Mouse (Mus musculus) embryonic facial prominence, embryonic 14.5 days (tissue): Measurements from ENCODE around the gene Pbx3. TPM values are rescaled to one million over a fixed set of nuclear protein-coding genes. Genes with fewer than 3 reads are reported as not detected.

Experiments used
- ATAC-seq: fragments of 200-750 bp; cut with Nextera tagmentation; 2 replicates; pipeline ENCODE4 v1.8.0; 2017; ENCODE audit warnings: low read depth, moderate number of reproducible peaks, moderate TSS enrichment
- DNase-seq: peaks from one replicate; pipeline ENCODE4 v3.0.0-alpha.2; 2015; ENCODE audit warnings: low spot score
- H3K27ac ChIP-seq: fragments of 300-500 bp; sonication (generic); replicated peaks from 2 replicates; pipeline ENCODE4 v1.5.1; 2014; ENCODE audit warnings: low read depth, mild to moderate bottlenecking, low read length, moderate library complexity
- H3K27me3 ChIP-seq: fragments of 300-500 bp; sonication (generic); replicated peaks from 2 replicates; pipeline ENCODE4 v1.6.1; 2014; ENCODE audit warnings: low read length; ENCODE audit not compliant: control insufficient read depth, insufficient read depth
- H3K36me3 ChIP-seq: fragments of 300-500 bp; sonication (generic); 2 replicates; pipeline ENCODE4 v1.6.1; 2014; ENCODE audit warnings: low read length, mixed read lengths; ENCODE audit not compliant: control insufficient read depth, insufficient read depth
- H3K4me1 ChIP-seq: fragments of 300-500 bp; sonication (generic); 2 replicates; pipeline ENCODE4 v1.6.1; 2014; ENCODE audit warnings: antibody characterized with exemption, low read length; ENCODE audit not compliant: control insufficient read depth, insufficient read depth
- H3K4me2 ChIP-seq: fragments of 300-500 bp; sonication (generic); 2 replicates; pipeline ENCODE4 v1.6.1; 2014; ENCODE audit warnings: low read depth, mild to moderate bottlenecking, low read length, moderate library complexity, mixed read lengths
- H3K4me3 ChIP-seq: fragments of 300-500 bp; sonication (generic); 2 replicates; pipeline ENCODE4 v1.5.1; 2014; ENCODE audit warnings: low read depth, mild to moderate bottlenecking, low read length
- H3K9ac ChIP-seq: fragments of 300-500 bp; sonication (generic); 2 replicates; pipeline ENCODE4 v1.6.1; 2014; ENCODE audit warnings: low read depth, mild to moderate bottlenecking, low read length, moderate library complexity, mixed read lengths
- H3K9me3 ChIP-seq: fragments of 300-500 bp; sonication (generic); 2 replicates; pipeline ENCODE4 v1.6.1; 2016; ENCODE audit warnings: low read length; ENCODE audit not compliant: control insufficient read depth
- WGBS: fragments of 180-500 bp; shearing (Covaris S2); extraction: QIAGEN DNeasy Blood & Tissue Kit; methylation state at CpG from one replicate; pipeline ENCODE4 v1.1.7; 2014; 5-methylcytosine and 5-hydroxymethylcytosine counted together
- polyA plus RNA-seq: library from polyadenylated mRNA; unstranded; fragments of >200 nt; fragmentation: Nextera tagmentation; extraction: Ambion mirVana; gene quantifications from 2 replicates; pipeline ENCODE4 v1.2.1, GENCODE M21; 2014

Pbx3 gene
- polyA plus RNA-seq, 1 experiment from 2014 or later = 27.1 TPM

DNA sequence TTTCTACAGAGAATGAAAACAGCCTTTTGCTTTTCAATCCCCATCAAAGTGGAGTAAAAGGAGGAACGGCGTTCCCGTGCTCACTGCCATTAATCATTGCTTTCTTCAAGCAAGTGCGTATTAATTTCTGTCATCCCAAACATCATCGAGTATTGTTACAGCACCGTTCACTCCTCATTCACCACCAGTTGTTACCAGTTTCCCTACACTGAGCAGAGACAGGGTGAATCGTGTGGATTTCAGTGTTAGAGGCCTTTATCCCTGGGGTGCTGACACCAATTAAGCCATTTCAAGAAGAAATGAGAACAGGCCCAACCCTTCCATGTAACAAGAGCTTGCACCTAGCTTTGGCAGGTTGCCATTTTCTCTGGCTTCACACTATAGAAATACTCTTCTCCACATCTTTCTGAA lies 17.1 kb downstream of the Pbx3 start:
- Histone ChIP-seq H3K9me3 (no peaks in the 10 kb centered on the region), H3K36me3 (no peaks in the 10 kb centered on the region), H3K27ac (0 out of 2 replicates have a peak overlapping the region, but pooled peaks have one; percentile 39), H3K4me1 (peaks cover 29% of the 10 kb centered on the region), H3K4me2 (no peak overlapping the region), H3K27me3 (no peaks in the 10 kb centered on the region), H3K9ac (no peak overlapping the region), H3K4me3 (no peak overlapping the region)
- WGBS = 36% methylated on average over 7 of the region's 7 CpGs
- peak; percentile 81 for ATAC-seq
- peak; percentile 90 for DNase-seq

DNA sequence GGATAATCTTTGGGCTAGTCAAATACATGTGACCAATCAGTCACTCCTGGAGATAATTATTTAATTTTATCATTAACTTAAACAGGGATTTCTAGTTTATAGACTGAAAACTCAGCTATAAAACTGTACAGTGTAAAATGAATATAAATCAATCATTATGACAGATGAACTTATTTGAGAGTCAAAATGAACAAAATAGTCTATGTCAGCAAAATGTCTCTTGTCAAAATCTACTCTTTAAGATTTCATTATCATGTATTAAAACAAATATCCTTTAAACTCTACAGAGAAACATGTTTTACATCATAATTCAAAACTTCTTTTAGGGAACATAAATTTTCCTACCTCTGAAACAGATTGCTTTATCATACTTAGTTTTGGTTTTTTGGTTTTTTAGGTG lies 20.9 kb downstream of the Pbx3 start:
- DNase-seq = no peak

DNA sequence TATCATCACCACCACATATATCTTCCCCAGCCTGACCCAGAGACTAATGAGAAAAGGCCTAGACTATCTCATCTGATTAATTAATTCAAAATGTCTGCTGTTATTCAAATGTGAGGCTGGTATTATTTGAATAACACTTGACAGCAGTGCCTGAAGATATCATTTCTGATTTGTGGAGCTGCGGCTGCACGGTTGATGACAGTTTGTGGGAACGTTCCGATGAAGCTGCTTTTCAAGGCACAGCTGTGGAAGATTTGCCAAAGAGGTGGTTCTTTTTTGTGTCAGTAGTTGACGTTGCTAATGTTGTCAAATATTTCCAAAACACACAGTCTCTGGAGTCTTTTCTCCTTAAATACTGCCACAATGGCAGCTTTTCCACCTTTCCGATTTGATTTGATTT lies 25.8 kb downstream of the Pbx3 start:
- H3K27me3 ChIP-seq = no peaks in the 10 kb centered on the region
- ATAC-seq (no peak), DNase-seq (peak; percentile 64)
- H3K27ac ChIP-seq = no peak overlapping the region; the same call in 1 of the 2 replicates
- no peak overlapping the region for H3K4me2 ChIP-seq
- no peak overlapping the region for H3K4me3 ChIP-seq
- no peaks in the 10 kb centered on the region for H3K36me3 ChIP-seq
- H3K9me3 ChIP-seq = no peaks in the 10 kb centered on the region
- peaks cover 16% of the 10 kb centered on the region; the same call in 1 of the 2 replicates for H3K4me1 ChIP-seq
- H3K9ac ChIP-seq = no peak overlapping the region
- 39% methylated on average over 6 of the region's 6 CpGs for WGBS

More for the DNA sequence above, 20.9 kb downstream of the Pbx3 start:
- Histone ChIP-seq H3K36me3 (no peaks in the 10 kb centered on the region), H3K9me3 (no peaks in the 10 kb centered on the region), H3K9ac (no peak overlapping the region), H3K4me1 (peaks cover 20% of the 10 kb centered on the region), H3K4me2 (no peak overlapping the region), H3K27me3 (no peaks in the 10 kb centered on the region), H3K27ac (no peak overlapping the region), H3K4me3 (no peak overlapping the region)
- ATAC-seq = no peak

DNA sequence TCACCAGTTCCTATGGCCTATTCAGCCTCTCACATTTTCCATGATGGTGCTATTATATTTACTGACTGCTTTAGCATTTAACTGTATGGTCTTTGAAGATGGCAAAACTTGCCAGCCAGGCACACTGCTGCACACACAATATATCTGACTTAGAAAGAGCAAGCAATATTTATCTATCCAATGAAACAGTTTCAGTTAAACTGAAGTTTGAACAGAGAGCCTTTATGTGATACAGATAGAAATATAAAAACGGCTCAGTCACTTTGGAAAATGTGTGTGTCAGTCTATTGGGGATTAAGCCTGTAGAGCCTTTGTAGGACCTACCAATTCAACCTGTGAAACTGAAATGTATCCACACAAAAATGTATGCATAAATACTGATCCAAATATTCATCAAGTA lies 74.3 kb downstream of the Pbx3 start:
- peaks cover 3% of the 10 kb centered on the region; the same call in 1 of the 2 replicates for H3K4me1 ChIP-seq
- H3K4me3 ChIP-seq = no peak overlapping the region
- no peak for DNase-seq
- no peak for ATAC-seq
- H3K9ac ChIP-seq = no peak overlapping the region
- H3K27me3 ChIP-seq = no peaks in the 10 kb centered on the region
- no peaks in the 10 kb centered on the region for H3K9me3 ChIP-seq
- 58% methylated on average over 1 of the region's 1 CpGs for WGBS
- no peak overlapping the region for H3K4me2 ChIP-seq
- H3K36me3 ChIP-seq = no peaks in the 10 kb centered on the region
- no peak overlapping the region for H3K27ac ChIP-seq

DNA sequence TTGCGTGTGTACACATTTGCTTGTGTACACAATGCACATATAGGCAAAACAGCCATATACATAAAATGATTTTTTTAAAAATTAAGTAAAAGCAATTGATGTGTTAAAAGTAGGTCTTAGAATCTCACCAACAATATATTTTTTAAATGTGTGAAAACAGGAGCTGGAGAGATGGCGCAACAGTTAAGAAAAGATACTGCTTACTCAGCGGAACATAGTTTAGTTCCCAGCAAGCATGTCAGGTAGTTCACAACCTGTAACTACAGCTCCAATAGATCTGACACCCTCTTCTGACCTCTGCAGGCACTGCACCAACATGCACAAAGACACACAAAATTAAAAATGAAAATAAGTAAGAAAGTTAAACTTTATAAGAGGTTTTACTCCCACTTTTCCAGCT lies 74.7 kb downstream of the Pbx3 start:
- DNase-seq = no peak
- no peak overlapping the region for H3K9ac ChIP-seq
- no peak overlapping the region for H3K27ac ChIP-seq
- no peak overlapping the region for H3K4me2 ChIP-seq
- ATAC-seq = no peak
- no peaks in the 10 kb centered on the region for H3K4me1 ChIP-seq
- 96% methylated on average over 3 of the region's 3 CpGs for WGBS
- no peaks in the 10 kb centered on the region for H3K27me3 ChIP-seq
- no peaks in the 10 kb centered on the region for H3K9me3 ChIP-seq
- H3K36me3 ChIP-seq = no peaks in the 10 kb centered on the region
- H3K4me3 ChIP-seq = no peak overlapping the region

DNA sequence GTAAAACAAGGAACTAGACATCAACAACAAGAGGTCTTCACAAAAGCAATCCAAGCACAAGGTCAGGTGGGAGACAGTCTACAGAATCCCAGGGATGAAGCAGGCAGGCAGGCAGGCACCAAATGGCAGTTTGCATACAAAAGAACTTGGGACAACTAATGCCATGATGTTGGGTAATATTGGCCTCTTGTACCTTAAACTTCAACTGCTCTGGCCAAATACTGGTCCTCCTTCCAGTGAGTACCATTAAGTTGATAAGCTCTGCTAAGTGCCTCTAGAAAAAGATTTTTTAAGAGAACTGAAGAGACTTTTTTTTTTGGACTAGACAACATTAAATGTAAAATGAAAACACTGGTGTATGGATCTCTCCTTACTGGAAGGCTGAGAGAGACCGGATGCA lies 83.2 kb downstream of the Pbx3 start:
- no peak for ATAC-seq
- Histone ChIP-seq H3K4me3 (no peak overlapping the region), H3K27ac (no peak overlapping the region), H3K4me1 (peaks cover 4% of the 10 kb centered on the region; the same call in 1 of the 2 replicates), H3K4me2 (no peak overlapping the region), H3K27me3 (no peaks in the 10 kb centered on the region), H3K36me3 (no peaks in the 10 kb centered on the region), H3K9me3 (no peaks in the 10 kb centered on the region), H3K9ac (no peak overlapping the region)
- DNase-seq = no peak
- WGBS = 83% methylated on average over 1 of the region's 1 CpGs

DNA sequence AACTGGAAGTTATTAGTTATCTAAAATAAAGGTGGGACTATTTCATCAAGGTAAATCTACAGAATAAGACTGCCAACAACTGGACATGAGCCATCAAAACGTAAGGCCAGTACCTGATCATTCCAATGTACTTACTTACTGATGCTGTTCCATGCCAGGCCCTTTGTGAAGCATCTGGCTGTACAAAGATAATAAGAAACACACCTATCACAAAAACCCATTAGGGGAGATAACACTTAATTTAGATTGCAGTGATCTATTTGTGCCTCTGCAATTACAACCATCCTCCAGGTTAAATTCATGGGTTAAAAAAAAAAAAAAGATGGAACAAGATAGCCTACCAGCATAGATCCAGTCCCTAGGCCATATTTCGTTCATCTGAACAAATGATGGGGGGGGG lies 88.7 kb downstream of the Pbx3 start:
- no peak overlapping the region for H3K27ac ChIP-seq
- no peak for DNase-seq
- no peak overlapping the region for H3K9ac ChIP-seq
- WGBS = 80% methylated on average over 2 of the region's 2 CpGs
- H3K9me3 ChIP-seq = no peaks in the 10 kb centered on the region
- no peak overlapping the region for H3K4me2 ChIP-seq
- H3K27me3 ChIP-seq = no peaks in the 10 kb centered on the region
- ATAC-seq = no peak
- H3K4me3 ChIP-seq = no peak overlapping the region
- peaks cover 4% of the 10 kb centered on the region; the same call in 1 of the 2 replicates for H3K4me1 ChIP-seq
- no peaks in the 10 kb centered on the region for H3K36me3 ChIP-seq

DNA sequence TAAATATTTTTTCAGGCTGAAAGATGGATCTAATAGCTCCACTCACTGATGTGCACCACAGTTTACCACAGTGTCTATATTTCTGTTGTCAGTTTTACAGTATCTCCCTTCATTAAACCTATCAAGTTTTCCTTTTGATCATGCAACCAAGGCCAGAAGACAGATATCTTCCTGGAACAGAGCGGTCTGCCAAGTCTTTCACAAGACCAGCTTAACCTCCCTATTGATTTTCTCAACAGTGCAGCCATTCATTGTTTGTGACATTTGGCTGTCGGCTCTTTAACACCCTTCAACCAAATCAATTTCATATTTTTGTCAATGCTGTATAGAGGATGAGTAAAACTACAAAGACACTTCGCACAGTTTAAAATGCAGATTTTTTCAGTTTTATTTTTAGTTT lies 91.9 kb downstream of the Pbx3 start:
- H3K27me3 ChIP-seq = no peaks in the 10 kb centered on the region
- 69% methylated on average over 3 of the region's 3 CpGs for WGBS

DNA sequence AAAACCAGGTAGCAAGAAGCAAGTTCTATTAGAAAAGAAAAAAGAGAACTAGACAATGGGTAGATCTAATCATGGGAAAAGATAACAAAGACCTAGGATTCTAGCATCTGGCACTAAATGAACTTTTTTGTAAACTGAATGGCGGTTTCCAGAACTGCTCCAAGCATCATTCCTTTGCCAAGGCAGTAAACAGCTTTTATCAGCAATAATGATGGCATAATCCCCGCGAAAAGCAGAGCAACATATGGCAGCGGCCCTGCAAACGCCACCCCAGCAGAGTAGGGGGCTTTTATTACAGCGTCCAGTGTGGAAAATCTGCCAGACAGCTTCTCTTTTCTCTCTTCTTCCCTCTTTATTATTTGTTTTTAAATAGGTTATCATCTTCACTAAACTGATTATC lies 93.2 kb downstream of the Pbx3 start:
- no peak for DNase-seq
- Histone ChIP-seq H3K36me3 (no peaks in the 10 kb centered on the region), H3K4me1 (no peaks in the 10 kb centered on the region)

More for the DNA sequence above, 91.9 kb downstream of the Pbx3 start:
- DNase-seq (no peak), ATAC-seq (no peak)
- Histone ChIP-seq H3K4me3 (no peak overlapping the region), H3K4me2 (no peak overlapping the region), H3K9me3 (no peaks in the 10 kb centered on the region), H3K36me3 (no peaks in the 10 kb centered on the region), H3K9ac (no peak overlapping the region), H3K4me1 (no peaks in the 10 kb centered on the region), H3K27ac (no peak overlapping the region)

More for the DNA sequence above, 93.2 kb downstream of the Pbx3 start:
- WGBS = 53% methylated on average over 6 of the region's 6 CpGs
- Histone ChIP-seq H3K9me3 (no peaks in the 10 kb centered on the region), H3K4me3 (no peak overlapping the region), H3K27me3 (no peaks in the 10 kb centered on the region), H3K27ac (no peak overlapping the region), H3K4me2 (no peak overlapping the region), H3K9ac (no peak overlapping the region)
- no peak for ATAC-seq
